Mouse (Mus musculus) splenic B cell, adult 2 months (primary cell): ENCODE data around the gene Ifi211.
"Not testable (repeated sequence)": the region's sequence is repeated elsewhere in the genome, so short reads cannot be mapped to it uniquely, and the experiment has no call there.

Source experiments
- DNase-seq: peaks from one replicate; pipeline ENCODE4 v3.0.0-alpha.2; 2011; ENCODE audit warnings: low read depth, low spot score
- H3K27me3 ChIP-seq: 2 replicates; pipeline ENCODE4 v1.6.1; 2012; ENCODE audit warnings: mild to moderate bottlenecking, low read length, moderate library complexity, mixed read lengths; ENCODE audit not compliant: control insufficient read depth, poor library complexity, insufficient read depth, severe bottlenecking
- H3K36me3 ChIP-seq: 2 replicates; pipeline ENCODE4 v1.6.1; 2012; ENCODE audit warnings: mild to moderate bottlenecking, low read length, moderate library complexity, mixed read lengths; ENCODE audit not compliant: control insufficient read depth, poor library complexity, insufficient read depth, severe bottlenecking

Ifi211 gene

DNA sequence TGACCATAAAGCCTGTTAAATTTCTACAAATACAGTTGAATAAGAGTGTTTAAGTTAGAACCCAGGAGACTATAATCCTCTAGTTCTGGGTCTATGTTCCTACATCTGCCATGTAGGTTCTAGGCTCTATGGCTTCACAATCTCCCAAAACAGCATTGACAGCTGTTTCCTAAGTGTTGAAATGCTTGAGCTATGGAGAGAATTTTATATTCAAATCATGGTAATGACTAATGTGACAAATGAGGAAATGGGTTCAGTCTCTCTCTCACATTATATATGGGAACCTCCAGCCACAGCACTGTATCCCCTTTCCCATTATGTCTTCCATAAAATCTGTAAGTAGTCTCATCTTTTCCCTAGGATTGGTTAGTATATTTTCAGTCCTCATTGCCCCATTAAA lies 4.5 kb downstream of the Ifi211 start:
- not testable (repeated sequence) for DNase-seq, H3K27me3 ChIP-seq, H3K36me3 ChIP-seq

DNA sequence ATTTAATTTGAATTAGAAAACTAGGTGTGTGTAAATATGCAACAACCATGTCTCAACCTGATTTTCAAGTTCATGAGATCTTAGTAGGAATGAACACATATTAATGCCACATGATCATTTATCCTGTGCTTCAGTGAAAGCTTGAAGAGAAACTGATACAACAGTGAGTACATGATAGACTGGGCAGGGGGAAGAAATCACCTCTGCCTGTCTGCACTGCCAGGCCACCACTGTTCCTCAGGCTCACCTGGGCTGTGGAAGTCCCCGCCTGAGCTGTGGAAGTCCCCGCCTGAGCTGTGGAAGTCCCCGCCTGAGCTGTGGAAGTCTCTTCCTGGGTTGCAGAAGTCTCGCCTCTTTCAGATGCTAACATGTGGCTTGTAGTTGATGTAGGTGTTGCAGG lies 7.0 kb downstream of the Ifi211 start:
- not testable (repeated sequence) for H3K36me3 ChIP-seq, H3K27me3 ChIP-seq
- DNase-seq: peak; percentile 59

DNA sequence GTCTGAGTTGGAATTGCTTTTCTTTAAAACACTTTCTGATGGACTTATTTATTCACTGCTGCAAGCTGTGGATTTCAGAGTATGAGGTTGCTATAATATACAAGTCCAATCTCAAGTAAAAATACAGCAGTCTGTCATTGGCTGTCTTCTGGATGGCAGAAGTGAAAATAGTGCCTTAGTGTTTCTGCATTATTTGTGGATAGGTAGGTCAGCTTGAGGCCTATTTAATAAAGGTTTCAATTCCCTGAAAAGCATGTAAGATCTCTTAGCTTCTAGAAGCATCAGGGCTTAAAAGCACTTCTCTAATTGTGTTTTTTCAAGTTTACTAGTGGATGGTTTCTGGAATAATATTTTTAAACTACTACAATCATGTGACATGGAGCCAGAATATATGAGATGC lies 23.1 kb downstream of the Ifi211 start:
- not testable (repeated sequence) for H3K27me3 ChIP-seq, DNase-seq, H3K36me3 ChIP-seq

DNA sequence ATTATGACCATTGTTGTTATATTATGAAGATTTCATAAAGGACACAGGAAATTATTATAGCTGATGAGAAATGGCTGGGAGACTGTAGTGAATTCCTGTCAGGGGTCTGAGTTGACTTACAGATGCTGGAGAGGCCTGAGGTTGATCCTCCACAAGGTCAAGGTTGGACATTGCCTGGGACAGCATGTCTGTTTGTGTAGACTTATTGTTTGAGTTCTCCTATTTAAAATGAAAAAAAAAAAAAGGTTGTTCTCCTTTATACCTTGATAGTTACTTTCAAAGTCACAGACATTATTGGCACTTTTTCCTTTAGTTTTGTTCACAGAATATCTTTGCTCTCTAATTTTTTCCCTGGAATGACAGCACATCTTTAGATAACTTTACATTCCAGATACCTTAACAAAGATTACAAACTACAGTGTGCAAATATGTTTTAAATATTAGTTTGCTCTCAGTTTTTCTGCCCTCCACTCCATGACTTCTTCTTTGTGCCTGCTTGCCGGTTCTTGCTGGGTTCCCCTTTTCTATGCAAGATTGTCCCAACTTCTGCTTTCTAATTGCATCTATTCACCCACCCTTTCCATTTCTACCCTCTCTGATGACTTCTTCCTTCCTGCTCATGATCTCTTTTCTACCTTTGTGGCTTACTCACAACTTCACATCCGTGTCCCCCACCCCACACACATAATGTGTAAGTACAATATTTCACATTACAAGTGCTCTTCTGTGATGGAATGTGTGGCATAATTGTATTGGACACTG lies 25.6 kb downstream of the Ifi211 start:
- H3K27me3 ChIP-seq, H3K36me3 ChIP-seq: not testable (repeated sequence)
- peak; percentile 6 for DNase-seq

DNA sequence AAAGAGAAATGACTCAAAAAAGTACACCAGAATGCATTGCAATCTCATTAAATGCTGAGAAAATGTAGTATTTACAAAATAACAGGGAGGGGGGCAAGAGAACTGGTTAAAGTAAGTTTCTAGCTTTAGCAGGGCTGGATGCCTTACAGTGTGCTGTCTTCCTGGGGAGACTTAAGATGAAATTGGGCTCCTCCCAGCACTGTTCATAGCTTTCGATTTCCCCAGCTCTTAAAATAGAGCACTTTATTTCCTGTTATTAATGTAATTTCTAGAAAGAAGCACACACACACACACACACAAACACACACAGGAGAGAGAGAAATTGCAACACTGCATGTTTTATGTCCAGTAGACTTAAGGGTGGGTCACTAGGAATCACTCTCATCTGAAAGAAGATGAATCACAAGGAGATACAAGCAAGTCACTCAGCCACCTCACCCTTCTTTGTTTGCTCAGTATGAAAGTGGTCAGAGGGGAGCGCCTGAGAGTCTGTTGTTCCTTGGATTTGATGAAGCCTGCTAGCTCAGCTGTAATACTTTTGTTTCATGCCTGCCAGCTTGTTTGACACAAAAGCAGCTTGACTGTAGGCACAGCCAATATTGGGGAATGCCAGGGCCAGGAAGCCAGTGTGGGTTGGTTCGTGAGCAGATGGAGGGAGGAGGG lies 32.7 kb downstream of the Ifi211 start:
- not testable (repeated sequence) for H3K36me3 ChIP-seq, H3K27me3 ChIP-seq
- DNase-seq: peak; percentile 19

DNA sequence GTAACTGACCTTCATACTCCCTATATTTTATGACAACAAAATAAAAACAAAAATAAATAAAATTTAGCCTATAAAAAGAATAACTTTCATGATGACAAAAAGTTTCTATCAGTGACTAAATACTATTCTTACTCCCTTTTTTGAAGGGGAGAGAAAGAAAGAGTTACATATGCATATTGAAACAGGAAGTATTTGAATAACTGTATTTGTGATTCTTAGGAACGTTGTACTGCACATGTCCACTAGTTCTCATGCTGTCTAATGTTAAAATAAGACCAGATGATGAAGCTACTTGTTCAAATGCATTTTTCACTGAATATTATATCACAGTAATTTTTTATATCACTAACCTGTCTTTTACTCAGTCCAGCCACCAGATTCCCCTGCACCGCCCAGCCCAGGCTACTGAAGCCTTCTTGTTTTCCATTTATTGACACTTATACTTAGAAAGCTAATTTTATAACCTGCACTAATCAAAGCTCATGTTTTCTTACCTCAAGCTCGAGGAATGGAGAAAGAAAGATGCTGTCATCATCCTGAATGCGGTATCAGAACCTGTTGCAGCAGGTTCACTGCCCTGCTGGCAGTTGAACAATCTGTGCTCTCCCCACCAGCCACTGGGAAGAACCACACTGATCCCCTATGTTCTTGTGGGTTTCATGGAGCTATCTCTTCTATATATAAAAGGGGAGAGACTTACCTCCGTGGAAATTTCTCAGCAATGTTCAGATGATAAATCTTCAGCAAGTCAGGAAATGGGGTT lies 33.4 kb downstream of the Ifi211 start:
- H3K36me3 ChIP-seq, H3K27me3 ChIP-seq: not testable (repeated sequence)
- peak; percentile 33 for DNase-seq

DNA sequence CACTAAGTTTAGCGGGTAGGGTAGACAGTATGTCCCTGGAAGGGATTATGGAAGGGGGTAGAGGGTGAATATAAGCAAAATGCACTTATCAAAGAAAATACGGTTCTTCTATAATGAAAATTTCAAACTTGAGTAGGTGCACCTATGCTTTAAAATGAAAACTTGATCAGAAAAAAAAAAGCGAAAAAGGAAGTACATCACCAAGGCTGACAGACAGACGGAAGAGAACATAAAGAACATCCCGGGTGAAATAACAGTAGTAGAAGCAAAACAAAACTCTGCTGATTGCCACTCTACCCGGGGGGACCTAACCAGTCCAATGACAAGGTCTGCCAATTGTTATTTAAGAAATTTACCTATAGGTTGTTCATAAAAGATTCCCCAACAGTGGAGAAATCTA lies 34.6 kb downstream of the Ifi211 start:
- peak; percentile 34 for DNase-seq
- not testable (repeated sequence) for H3K36me3 ChIP-seq, H3K27me3 ChIP-seq

DNA sequence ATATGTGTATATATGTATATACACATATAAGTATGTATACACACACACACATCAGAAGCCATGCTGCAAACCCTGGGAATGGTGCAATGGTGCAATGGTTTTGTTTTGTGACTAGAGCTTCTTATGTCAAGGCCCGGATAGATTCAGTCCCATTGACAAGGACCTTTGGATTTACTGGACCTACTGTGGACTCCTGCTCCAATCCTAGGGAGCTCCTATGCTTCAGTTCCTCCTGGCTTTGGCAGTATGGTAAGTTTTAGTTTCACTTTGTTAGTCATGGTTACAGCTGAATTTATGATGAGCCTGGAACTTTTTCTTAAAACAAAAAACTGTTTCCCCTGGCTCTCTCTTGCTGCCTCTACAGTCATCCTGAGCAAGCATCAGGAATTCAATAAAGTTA lies 35.7 kb downstream of the Ifi211 start:
- not testable (repeated sequence) for H3K36me3 ChIP-seq, H3K27me3 ChIP-seq, DNase-seq

DNA sequence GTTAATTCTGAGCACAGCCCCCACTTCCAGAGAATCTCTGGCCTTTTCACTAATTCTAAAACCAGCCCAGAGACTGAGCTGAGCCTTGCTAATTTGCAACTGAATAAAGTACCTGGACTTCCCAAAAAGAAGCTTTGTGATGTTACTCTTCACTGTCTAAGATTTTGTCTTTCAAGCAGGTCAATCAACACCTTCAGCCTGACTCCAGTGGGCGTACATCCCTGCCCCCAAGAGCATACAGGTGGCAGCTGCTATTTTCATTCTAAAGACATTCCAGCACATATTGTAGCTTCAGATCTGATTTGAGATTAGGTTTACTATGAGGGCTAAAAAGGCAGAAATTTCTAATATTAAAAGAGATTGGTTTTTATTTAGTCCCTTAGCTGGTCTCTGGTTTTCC lies 44.3 kb downstream of the Ifi211 start:
- peaks cover 11% of the 10 kb centered on the region for H3K36me3 ChIP-seq
- not testable (repeated sequence) for DNase-seq, H3K27me3 ChIP-seq

DNA sequence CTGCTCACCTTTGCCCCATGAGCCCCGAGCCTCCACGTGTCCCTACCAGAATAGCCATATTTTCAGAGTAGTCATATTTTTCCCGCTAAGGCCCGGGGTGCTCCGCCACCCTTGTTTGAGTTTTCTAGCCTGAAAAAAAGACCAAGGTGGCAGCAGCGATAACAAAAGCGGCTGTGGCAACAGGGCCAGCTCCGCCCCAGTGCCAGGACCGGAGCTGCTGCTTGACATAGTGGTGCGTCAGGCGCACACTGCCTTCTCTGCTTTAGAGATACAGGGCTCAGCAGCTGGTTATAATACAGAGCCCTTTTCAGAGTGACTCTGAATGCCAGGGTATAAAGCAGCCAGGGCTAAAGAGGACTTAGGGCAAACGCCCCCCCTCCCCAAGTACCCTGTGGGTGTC lies 46.3 kb downstream of the Ifi211 start:
- Histone ChIP-seq H3K27me3 (no peaks in the 10 kb centered on the region), H3K36me3 (peaks cover 13% of the 10 kb centered on the region)
- DNase-seq: no peak

DNA sequence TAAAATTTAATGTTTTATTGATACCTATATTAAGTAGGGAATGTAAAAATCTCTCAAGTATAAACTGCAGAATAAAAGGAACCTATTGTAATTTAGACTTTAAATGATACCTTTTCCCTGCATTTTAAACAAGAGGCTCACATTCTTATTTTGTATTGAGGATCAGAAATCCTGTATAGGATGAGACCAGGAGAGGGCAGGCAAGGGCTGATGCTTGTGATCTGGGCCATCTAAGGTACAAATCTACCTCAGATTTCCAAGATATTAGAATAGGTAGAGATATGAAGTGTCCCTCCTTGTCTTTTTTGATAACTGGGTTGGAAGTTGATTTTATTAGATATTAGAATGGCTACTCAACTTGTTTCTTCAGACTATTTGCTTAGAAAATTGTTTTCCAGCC lies 59.1 kb downstream of the Ifi211 start:
- H3K36me3 ChIP-seq, H3K27me3 ChIP-seq: not testable (repeated sequence)
- peak; percentile 46 for DNase-seq

DNA sequence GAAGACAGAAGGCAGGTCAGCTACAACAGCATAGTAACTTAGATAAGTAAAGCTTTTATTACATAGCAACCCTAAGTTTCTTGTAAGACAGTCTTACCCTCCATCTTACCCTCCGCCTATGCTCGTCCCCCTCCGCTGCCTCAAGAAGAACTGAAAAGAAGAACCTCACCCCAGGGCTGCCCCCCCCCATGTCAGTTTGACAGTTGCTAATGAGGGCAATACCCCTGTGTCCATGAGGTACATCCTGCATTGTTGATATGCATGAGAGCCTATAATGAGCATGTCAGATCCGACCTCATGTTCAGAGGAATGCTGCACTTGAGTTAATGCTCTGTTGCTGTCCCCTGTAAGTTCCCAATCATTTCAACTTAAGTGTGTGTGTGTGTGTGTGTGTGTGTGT lies 60.0 kb downstream of the Ifi211 start:
- H3K36me3 ChIP-seq, H3K27me3 ChIP-seq: not testable (repeated sequence)
- DNase-seq: peak; percentile 82
